Mouse (Mus musculus) MEL (cell line): Measurements from ENCODE around the gene 1700010B08Rik. TPM values are rescaled to one million over a fixed set of nuclear protein-coding genes. Genes with fewer than 3 reads are reported as not detected.
"Not testable (repeated sequence)": the region's sequence is repeated elsewhere in the genome, so short reads cannot be mapped to it uniquely, and the experiment has no call there.

Experiments used
- DNase-seq: peaks from one replicate; pipeline ENCODE4 v3.0.0; 2011; ENCODE audit warnings: low read depth, low spot score
- H3K27ac ChIP-seq: 2 replicates; pipeline ENCODE4 v1.5.1; 2012; ENCODE audit warnings: low read depth, mild to moderate bottlenecking, control low read depth, low read length, moderate library complexity; ENCODE audit not compliant: control insufficient read depth
- H3K27me3 ChIP-seq, 2 experiments: fragments of 150-350 bp in 1 of 2; sonication (generic) in 1 of 2; 2 replicates each; pipeline ENCODE4 v1.6.1; 2012; ENCODE audit warnings: low read length in 2 of 2, mild to moderate bottlenecking in 2 of 2, improper control_type of control experiment in 1 of 2, moderate library complexity in 1 of 2; ENCODE audit not compliant: insufficient read depth in 2 of 2, control insufficient read depth in 1 of 2
- H3K36me3 ChIP-seq, 2 experiments: 2 replicates each; pipeline ENCODE4 v1.6.1; 2012 to 2014; ENCODE audit warnings: low read length in 2 of 2, improper control_type of control experiment in 1 of 2, inconsistent platforms in 1 of 2, mild to moderate bottlenecking in 1 of 2; ENCODE audit not compliant: insufficient read depth in 2 of 2, control insufficient read depth in 1 of 2
- H3K4me1 ChIP-seq, 2 experiments: fragments of 150-350 bp in 1 of 2; sonication (generic) in 1 of 2; 2 replicates each; pipeline ENCODE4 v1.6.1; 2012; ENCODE audit warnings: low read length in 2 of 2, improper control_type of control experiment in 1 of 2, mild to moderate bottlenecking in 1 of 2; ENCODE audit not compliant: insufficient read depth in 2 of 2, control insufficient read depth in 1 of 2
- H3K4me3 ChIP-seq, 2 experiments: fragments of 150-350 bp in 1 of 2; sonication (generic) in 1 of 2; 2 replicates each; pipeline ENCODE4 v1.5.1; 2012; ENCODE audit warnings: low read depth in 2 of 2, low read length in 2 of 2, mild to moderate bottlenecking in 2 of 2, moderate library complexity in 2 of 2, control low read depth in 1 of 2, improper control_type of control experiment in 1 of 2; ENCODE audit not compliant: control insufficient read depth in 1 of 2, insufficient read depth in 1 of 2
- H3K79me2 ChIP-seq: 2 replicates; pipeline ENCODE4 v1.6.1; 2012; ENCODE audit warnings: mild to moderate bottlenecking, low read length, moderate library complexity; ENCODE audit not compliant: control insufficient read depth, poor library complexity, insufficient read depth
- H3K9ac ChIP-seq: 2 replicates; pipeline ENCODE4 v1.6.1; 2012; ENCODE audit warnings: low read depth, mild to moderate bottlenecking, control low read depth, low read length, moderate library complexity; ENCODE audit not compliant: control insufficient read depth, poor library complexity, severe bottlenecking
- H3K9me3 ChIP-seq: fragments of 150-350 bp; sonication (generic); replicated peaks from 2 replicates; pipeline ENCODE4 v1.6.1; 2012; ENCODE audit warnings: mild to moderate bottlenecking, low read length, improper control_type of control experiment, moderate library complexity; ENCODE audit not compliant: insufficient read depth
- CHD1 ChIP-seq: IDR thresholded peaks from 2 replicates; pipeline ENCODE4 v1.6.1; 2012; ENCODE audit warnings: low read depth, mild to moderate bottlenecking, inconsistent platforms, low read length, improper control_type of control experiment
- CHD2 ChIP-seq: IDR thresholded peaks from 2 replicates; pipeline ENCODE4 v1.6.1; 2011; ENCODE audit warnings: low read length, improper control_type of control experiment
- CTCF ChIP-seq, 3 experiments: IDR thresholded peaks in 2 of 3; conservative IDR thresholded peaks in 1 of 3; 2 replicates each; pipeline ENCODE4 v1.5.1; 2011 to 2012; ENCODE audit warnings: low read length in 3 of 3, low read depth in 2 of 3, mild to moderate bottlenecking in 2 of 3, improper control_type of control experiment in 1 of 3, inconsistent platforms in 1 of 3, mixed read lengths in 1 of 3, moderate library complexity in 1 of 3; ENCODE audit not compliant: control insufficient read depth in 1 of 3, insufficient read depth in 1 of 3, poor library complexity in 1 of 3, severe bottlenecking in 1 of 3
- EP300 ChIP-seq, 2 experiments: IDR thresholded peaks; 2 replicates each; pipeline ENCODE4 v1.6.1; 2011; ENCODE audit warnings: improper control_type of control experiment in 2 of 2, low read length in 2 of 2, low read depth in 1 of 2, mild to moderate bottlenecking in 1 of 2
- ETS1 ChIP-seq: IDR thresholded peaks from 2 replicates; pipeline ENCODE4 v1.6.1; 2012; ENCODE audit warnings: low read depth, mild to moderate bottlenecking, inconsistent platforms, low read length, improper control_type of control experiment, moderate library complexity
- GATA1 ChIP-seq: IDR thresholded peaks from 2 replicates; pipeline ENCODE4 v1.6.1; 2011; ENCODE audit warnings: low read depth, low read length, improper control_type of control experiment
- KAT2A ChIP-seq: conservative IDR thresholded peaks from 2 replicates; pipeline ENCODE4 v1.6.1; 2012; ENCODE audit warnings: low read depth, low read length, improper control_type of control experiment, inconsistent platforms
- MAFK ChIP-seq: IDR thresholded peaks from 2 replicates; pipeline ENCODE4 v1.6.1; 2011; ENCODE audit warnings: low read depth, mild to moderate bottlenecking, low read length, improper control_type of control experiment, borderline replicate concordance
- MAX ChIP-seq: IDR thresholded peaks from 2 replicates; pipeline ENCODE4 v1.6.1; 2011; ENCODE audit warnings: low read length, improper control_type of control experiment
- MEF2A ChIP-seq: IDR thresholded peaks from 2 replicates; pipeline ENCODE4 v1.6.1; 2014; ENCODE audit warnings: low read depth, mild to moderate bottlenecking, inconsistent platforms, low read length, improper control_type of control experiment; ENCODE audit not compliant: poor library complexity, insufficient replicate concordance, severe bottlenecking; ENCODE audit errors: extremely low read depth
- MXI1 ChIP-seq: IDR thresholded peaks from 2 replicates; pipeline ENCODE4 v1.6.1; 2011; ENCODE audit warnings: mild to moderate bottlenecking, low read depth, low read length, improper control_type of control experiment
- MYB ChIP-seq: IDR thresholded peaks from 2 replicates; pipeline ENCODE4 v1.6.1; 2011; ENCODE audit warnings: mild to moderate bottlenecking, low read depth, low read length, improper control_type of control experiment
- MYC ChIP-seq: IDR thresholded peaks from 2 replicates; pipeline ENCODE4 v1.6.1; 2011; ENCODE audit warnings: low read depth, mild to moderate bottlenecking, low read length, improper control_type of control experiment, moderate library complexity
- POLR2AphosphoS5 ChIP-seq: IDR thresholded peaks from 2 replicates; pipeline ENCODE4 v1.6.1; 2012; ENCODE audit warnings: low read depth, borderline replicate concordance, mild to moderate bottlenecking, inconsistent platforms, low read length, moderate library complexity, mixed read lengths
- RCOR1 ChIP-seq: IDR thresholded peaks from 2 replicates; pipeline ENCODE4 v1.6.1; 2012; ENCODE audit warnings: low read depth, mild to moderate bottlenecking, inconsistent platforms, low read length, improper control_type of control experiment
- SIN3A ChIP-seq: IDR thresholded peaks from 2 replicates; pipeline ENCODE4 v1.6.1; 2012; ENCODE audit warnings: low read length, improper control_type of control experiment, inconsistent platforms
- SMC3 ChIP-seq: IDR thresholded peaks from 2 replicates; pipeline ENCODE4 v1.6.1; 2011; ENCODE audit warnings: low read depth, low read length, improper control_type of control experiment
- TAL1 ChIP-seq: IDR thresholded peaks from 2 replicates; pipeline ENCODE4 v1.6.1; 2012; ENCODE audit warnings: mild to moderate bottlenecking, inconsistent platforms, low read length, moderate library complexity, mixed read lengths
- TCF12 ChIP-seq: IDR thresholded peaks from 2 replicates; pipeline ENCODE4 v1.6.1; 2014; ENCODE audit warnings: low read depth, mild to moderate bottlenecking, inconsistent platforms, low read length, improper control_type of control experiment, moderate library complexity
- ZNF384 ChIP-seq: IDR thresholded peaks from 2 replicates; pipeline ENCODE4 v1.6.1; 2012; ENCODE audit warnings: low read depth, mild to moderate bottlenecking, inconsistent platforms, low read length, improper control_type of control experiment
- polyA plus RNA-seq, 2 experiments: library from polyadenylated mRNA; stranded (reverse) in 1 of 2; unstranded in 1 of 2; fragments of >175 nt in 1 of 2; fragments of >200 nt in 1 of 2; gene quantifications; 2 replicates each; pipeline versions ENCODE4 v1.2.1 to v1.2.4; 2012; ENCODE audit warnings: low replicate concordance in 2 of 2, low read depth in 1 of 2; ENCODE audit not compliant: insufficient read length in 2 of 2, insufficient read depth in 1 of 2, missing spikeins in 1 of 2
- total RNA-seq: library from RNA; depleted of rRNA; stranded (reverse); fragments of 300-350 nt; gene quantifications from 2 replicates; pipeline ENCODE4 v1.2.3, GENCODE M21; 2012; rRNA removed

Gene 1700010B08Rik
- total RNA-seq (not detected in 2 replicates), polyA plus RNA-seq (not detected)

GRCm38 (mm10) chr2:173719115-173719514, at the start of gene 1700010B08Rik:
TSS of gene 1700010B08Rik (plus strand) at chr2:173719415.
- not testable (repeated sequence) for H3K4me3 ChIP-seq, H3K9me3 ChIP-seq, H3K79me2 ChIP-seq, DNase-seq, H3K27ac ChIP-seq, H3K36me3 ChIP-seq, H3K4me1 ChIP-seq, H3K9ac ChIP-seq, H3K27me3 ChIP-seq

GRCm38 (mm10) chr2:173672328-173672896, 46.8 kb upstream of the 1700010B08Rik start:
- TF ChIP-seq CTCF (IDR thresholded peaks at IDR 0.05 in 2 of 3, conservative IDR thresholded peaks at IDR 0.05 in 1 of 3; ENCODE audit: control insufficient read depth in 1 of 3, insufficient read depth in 1 of 3, low read depth in 2 of 3, low read length in 3 of 3, poor library complexity in 1 of 3, severe bottlenecking in 1 of 3) (no peak), SMC3 (no peak), MXI1 (no peak), TAL1 (no peak), SIN3A (no peak), MYB (no peak), GATA1 (no peak), RCOR1 (no peak), CHD1 (no peak), MYC (no peak), MAFK (no peak), POLR2AphosphoS5 (no peak), KAT2A (no peak), CHD2 (no peak), ZNF384 (no peak), ETS1 (no peak)
- TF ChIP-seq, all 39 proteins: peak for 0
- Histone ChIP-seq H3K4me3 (no peak overlapping the region), H3K27ac (no peak overlapping the region), H3K4me1 (peaks cover 19 to 22% of the 10 kb centered on the region in 2 experiments), H3K9me3 (no peaks in the 10 kb centered on the region), H3K79me2 (peaks cover 41% of the 10 kb centered on the region), H3K9ac (no peak overlapping the region), H3K36me3 (peaks cover 35 to 36% of the 10 kb centered on the region in 2 experiments), H3K27me3 (no peaks in the 10 kb centered on the region)
- peak; percentile 21 for DNase-seq

DNA sequence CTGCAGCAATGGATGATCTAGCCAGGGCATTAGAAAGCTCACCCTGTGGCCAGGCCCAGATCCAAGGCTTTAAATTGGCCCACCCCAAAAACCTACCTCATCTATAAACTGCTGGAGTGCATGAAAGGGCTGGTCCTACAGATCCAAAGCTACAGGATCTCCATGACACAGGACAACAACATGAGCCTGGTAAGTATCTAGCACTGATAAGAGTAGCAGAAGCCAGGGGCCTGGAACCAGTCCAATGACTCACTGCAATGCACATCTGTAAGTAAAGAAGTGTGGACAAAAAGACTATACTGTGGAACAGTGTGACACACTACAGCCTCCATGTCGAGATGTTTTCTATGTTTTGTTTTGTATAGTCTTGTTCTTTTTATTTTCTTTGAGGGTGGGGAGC, 45.7 kb upstream of the 1700010B08Rik start:
- H3K27ac ChIP-seq = peak overlapping the region; percentile 29; the same call in 1 of the 2 replicates
- H3K36me3 ChIP-seq = peaks cover 30 to 35% of the 10 kb centered on the region in 2 experiments
- peaks cover 19 to 22% of the 10 kb centered on the region in 2 experiments for H3K4me1 ChIP-seq
- peaks cover 38% of the 10 kb centered on the region for H3K79me2 ChIP-seq
- 0 out of 2 replicates have a peak, but pooled peaks have one; percentile 24 for TF ChIP-seq MXI1
- peak; percentile 72 for TF ChIP-seq ETS1
- TF ChIP-seq SIN3A = peak; percentile 56
- TF ChIP-seq GATA1 = peak; percentile 79
- TF ChIP-seq MEF2A = no peak
- TF ChIP-seq TCF12 = peak; percentile 33; the same call in 1 of the 2 replicates
- TF ChIP-seq RCOR1 = no peak
- no peak for TF ChIP-seq MAX
- peak; percentile 58 for TF ChIP-seq TAL1
- peak; percentile 50 to 55; a peak in 2 of 4 replicates for TF ChIP-seq EP300 (IDR thresholded peaks at IDR 0.05; ENCODE audit: low read depth in 1 of 2, low read length in 2 of 2)
- no peak overlapping the region for H3K4me3 ChIP-seq
- no peaks in the 10 kb centered on the region for H3K9me3 ChIP-seq
- no peaks in the 10 kb centered on the region for H3K27me3 ChIP-seq
- DNase-seq = peak; percentile 89
- no peak overlapping the region for H3K9ac ChIP-seq
